Mouse (Mus musculus) spleen, postnatal 36 days (tissue): ENCODE measurements around the gene Htra3.

ENCODE experiments used
- DNase-seq, 2 experiments: peaks; one replicate each; pipeline ENCODE4 v3.0.0; 2022; ENCODE audit warnings: low spot score in 2 of 2, mixed read lengths in 1 of 2

Gene Htra3

DNA sequence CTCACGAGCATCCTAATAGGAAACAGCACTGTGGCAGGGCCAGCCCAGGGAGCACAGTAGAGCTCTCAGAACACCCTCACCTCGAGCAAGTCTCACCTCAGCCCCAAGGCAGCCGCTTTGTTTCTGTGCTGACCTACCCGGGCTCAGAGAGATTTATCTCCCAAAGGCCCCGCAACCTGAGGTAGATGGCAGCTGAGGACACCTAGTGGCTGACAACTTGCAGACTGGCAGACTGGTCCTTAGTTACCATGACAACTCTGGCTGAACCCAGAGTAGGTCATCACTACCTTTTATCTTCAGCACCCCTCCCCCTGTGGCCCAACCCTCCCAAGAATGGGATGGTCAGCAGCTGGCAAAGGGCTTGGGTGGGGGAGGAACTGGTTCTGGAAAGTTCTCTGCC, 16.2 kb upstream of the Htra3 start:
- no peak for DNase-seq

DNA sequence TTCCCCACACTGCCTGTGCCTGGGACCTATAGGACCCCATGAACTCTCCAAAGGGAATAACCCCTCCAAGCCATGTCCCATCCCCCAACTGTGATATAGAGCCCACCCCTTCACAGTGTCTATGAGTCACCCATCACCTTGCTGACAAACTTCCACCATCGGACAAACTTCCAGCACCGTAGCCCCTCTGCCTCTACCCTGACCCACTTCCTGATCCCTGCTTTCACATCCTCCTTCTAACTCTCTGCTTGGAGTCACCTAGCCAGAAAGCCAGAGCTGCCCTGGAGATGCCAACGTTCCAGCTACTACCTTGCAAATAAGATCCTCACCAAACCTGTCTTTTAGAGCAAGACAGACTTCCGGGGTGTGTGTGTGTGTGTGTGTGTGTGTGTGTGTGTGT, 14.1 kb upstream of the Htra3 start:
- DNase-seq = no peak

DNA sequence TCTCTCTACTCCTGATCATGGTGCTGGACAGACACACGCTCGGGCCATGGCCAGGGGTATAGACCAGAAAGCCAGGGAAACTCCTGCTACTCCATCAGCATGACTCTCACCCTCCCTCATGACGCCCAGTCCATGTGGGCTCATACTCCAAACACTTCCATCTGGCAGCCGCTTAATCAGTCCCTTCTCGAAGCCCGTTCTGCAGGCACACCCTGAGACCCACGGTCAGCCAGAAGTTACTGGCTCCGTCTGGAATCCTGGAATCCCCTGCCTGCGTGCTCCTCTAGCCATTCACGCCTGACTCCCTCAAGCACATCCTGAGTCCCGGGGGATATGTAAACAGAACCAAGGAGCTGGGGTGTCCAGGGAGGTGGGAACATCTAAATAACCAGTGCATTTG, 11.7 kb upstream of the Htra3 start:
- DNase-seq = no peak

DNA sequence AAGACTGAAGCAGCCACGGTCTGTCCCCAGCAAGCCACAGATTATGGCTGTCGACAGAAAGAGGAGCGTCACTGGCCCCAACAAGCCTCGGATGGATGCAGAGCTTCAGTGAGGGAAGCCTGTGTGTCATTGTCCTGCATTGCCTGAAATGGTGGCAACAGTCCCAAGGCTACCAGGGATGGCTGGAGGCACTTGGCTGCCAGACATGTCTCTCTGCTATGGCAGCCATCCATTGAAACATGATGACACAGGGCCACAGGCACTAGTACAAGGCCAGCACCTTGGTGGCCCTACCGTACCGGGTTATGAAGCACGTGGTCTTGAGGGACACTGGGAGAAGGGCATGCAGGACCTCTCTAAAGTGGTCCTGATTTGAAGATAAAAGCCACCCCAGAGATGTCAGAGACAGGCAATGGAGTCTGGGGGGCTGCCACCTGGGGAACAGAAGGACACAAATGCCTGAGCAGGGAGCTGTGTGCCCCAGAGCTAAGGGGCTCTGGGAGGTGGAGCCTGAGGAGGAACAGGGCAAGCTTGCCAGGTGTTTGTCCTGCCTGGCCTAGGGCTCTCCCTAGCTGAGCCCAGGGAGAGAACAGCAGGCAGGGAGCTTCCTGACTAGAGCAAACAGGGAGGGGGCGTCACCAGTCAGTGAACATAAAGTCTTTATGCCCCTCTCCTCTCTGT, 11.0 kb upstream of the Htra3 start:
- no peak for DNase-seq

DNA sequence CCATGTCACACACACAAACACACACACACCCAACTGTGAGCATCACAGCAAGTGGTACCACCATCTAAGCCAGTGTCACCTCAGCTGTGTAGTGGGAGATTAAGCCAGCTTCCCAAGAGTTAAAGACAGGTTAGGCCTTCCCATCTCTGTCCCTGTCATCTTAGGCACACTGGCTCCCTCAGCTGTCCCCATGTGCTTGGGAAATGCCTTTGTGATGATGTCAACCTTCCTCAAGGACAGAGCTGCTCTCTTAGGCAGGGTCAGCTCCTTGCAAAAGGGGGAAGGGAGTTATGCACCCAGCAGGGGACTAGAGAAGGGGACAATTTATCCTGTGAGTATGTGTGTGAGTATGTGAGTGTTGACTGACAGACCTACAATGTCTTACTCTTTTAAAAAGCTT, 9.8 kb upstream of the Htra3 start:
- DNase-seq = no peak

DNA sequence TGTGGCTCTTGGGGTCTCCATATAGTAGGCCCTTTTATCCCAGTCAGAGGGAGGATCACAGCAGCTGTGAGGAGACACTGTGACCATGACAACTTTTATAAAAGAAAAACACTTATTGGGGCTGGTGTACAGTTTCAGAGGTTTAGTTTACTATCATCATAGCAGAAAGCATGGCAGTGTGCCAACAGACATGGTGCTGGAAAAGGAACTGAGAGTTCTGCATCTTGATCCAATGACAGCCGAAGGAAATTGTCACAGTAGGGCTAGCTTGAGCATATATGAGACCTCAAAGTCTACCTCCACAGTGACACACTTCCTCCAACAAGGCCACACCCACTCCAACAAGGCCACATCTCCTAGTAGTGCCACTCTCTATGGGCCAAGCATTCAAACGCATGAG, 9.3 kb upstream of the Htra3 start:
- DNase-seq = peak in 1 of 2 experiments; percentile 21

DNA sequence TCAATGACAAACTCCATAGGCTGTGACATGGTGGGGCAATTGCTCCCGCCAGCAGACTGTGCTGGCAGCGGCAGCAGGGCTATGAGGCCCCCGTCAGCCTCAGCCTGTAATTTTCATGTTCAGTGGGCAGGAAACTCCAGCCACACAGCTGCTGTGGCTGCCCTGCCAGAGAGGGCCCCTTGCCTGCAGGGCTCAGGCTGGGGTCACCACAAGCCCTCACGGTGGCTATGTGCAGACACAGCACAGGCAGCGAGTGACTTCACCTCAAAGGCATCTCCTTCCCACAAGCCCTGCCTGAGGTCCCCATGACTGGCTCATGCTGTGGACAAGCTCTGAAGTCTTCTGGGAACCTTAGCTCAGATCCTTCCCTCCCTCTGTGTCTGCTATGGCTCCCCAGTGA, 7.5 kb upstream of the Htra3 start:
- no peak for DNase-seq

DNA sequence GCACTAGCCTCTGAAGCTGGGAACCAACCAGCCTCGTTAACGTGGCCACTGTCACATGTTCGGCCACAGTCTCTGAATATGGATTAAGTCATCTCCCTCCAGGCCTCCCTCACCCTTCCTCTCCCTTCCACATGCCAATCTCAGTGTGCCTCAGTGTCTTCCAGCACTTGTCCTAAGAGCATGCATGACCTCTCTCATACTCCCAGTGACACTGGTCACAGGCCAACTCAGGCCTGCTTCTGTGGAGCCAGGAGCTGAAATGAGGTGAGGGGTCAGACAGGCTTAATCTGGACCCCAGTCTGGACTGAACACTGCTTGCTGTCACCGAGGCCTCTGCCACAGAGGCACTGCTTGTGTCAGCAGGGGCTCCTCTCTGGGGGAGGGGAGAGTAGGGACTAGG, 6.8 kb upstream of the Htra3 start:
- DNase-seq = no peak

DNA sequence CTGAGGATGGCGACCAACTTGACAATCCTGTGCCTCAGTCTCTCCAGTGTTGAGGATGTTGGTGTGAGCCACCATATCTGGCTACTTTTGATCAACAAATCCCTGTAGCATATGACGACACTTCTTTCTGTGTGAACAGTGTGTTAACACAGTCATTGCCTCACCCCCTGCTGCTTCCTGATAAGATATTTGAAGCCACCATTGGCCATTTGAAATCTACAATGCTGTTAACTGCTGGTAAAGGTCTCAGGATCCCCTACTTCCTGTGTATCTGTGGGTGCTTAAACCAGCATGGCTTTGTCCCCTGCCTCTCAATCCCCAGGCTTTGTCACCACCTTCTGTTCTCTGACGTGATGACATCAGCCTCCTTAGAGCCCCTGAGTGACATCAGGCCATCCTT, 5.5 kb upstream of the Htra3 start:
- DNase-seq = no peak

DNA sequence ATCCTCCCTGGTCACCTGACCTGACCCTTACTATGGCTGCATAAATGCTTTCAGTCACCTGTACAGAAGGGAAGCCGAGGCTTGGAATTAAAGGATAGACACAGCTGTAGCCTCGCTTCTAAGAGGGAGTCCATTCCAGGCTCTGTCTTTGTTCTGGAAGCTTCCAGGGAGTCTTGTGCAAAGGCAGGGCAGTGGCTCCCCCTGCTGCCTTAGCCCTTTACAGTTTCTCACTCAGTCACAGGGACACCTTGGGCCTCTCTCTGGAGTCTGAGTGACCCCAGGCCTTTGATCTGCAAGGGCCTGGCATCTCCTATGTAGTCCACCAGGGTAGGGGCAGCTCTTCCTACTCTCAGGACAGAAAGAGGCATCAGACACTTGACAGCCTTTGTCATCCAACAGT, 1.4 kb upstream of the Htra3 start:
- DNase-seq = no peak

DNA sequence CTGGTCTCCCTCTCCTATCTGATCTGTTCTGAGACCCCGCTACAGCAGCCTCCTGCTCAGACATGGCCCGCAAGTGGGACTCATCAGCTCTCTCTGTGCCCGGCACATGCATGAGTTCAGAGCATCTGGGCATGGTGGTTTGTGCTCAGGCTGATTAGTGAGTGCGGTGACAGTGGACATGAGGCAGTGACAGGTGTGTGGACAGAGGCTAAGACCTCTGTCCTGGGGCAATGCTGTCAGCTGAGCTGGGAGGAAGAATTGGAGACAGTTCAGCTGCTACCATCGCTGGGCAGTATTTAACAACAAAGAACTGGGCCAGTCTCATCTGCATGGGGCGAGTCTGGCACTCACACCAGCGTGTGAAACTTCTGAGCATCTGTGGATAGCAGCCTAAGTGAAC, 2.6 kb downstream of the Htra3 start:
- no peak for DNase-seq

DNA sequence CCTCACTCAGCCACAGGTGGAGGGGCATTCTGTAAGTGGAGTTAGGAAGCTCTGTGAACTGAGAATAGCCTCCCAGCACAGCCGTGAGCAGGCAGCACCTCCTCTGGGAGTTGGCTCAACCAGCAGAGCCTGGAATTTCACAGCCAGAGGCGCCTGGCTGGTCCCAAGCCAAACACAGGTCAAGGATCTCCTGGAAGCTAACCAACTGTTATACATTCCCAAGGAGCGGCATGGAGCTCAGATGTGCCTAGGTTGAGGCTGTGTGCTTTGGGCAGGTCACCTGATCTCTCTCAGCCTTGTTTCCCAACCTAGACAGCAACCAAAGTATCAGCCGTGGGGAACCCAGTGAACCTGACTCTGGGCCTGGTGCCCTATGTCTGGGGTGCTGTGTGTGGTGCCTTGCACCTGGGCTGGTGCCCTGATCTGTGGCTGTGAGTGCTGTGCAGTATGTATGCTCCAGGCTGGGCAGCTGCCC, 5.5 kb downstream of the Htra3 start:
- no peak for DNase-seq

DNA sequence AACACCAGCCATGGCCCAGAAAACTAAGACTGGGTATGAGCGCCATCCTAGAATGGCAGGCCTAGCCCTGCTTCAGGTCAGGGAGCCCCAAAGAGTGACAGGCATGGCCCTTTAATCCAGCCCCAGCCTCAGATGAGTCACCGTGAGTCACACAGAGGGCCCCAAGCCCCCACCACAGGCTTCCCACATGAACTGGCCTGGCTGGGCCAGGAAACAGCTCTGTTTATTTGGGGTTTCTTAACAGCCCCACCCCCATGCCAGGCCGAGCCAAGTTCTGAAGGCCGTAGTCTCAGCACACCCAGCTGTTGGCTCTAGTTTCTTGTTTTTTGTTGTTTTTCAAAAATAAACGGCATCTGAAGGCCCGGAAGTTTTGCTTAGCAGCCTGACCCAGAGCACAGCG, 6.5 kb downstream of the Htra3 start:
- peak; percentile 31 to 35 for DNase-seq

DNA sequence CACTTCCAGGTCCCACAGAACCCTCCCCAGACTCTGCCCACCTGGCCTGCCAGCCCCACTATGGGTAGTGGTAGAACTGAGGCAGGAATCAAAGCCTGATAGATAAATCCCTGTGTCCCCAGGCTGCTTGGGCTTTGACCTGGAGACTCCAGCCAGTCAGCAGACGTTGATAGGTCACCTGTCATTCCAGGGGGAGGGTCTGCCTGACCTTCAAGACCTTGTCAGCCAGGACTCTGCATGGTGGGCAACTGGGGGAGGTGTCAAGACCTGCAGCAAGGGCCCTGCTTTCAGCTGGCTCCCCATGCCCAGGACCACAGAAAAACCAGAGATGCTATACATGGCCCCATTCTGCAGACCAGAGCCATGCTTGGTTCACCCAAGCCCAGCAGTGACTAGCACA, 7.0 kb downstream of the Htra3 start:
- DNase-seq = no peak

DNA sequence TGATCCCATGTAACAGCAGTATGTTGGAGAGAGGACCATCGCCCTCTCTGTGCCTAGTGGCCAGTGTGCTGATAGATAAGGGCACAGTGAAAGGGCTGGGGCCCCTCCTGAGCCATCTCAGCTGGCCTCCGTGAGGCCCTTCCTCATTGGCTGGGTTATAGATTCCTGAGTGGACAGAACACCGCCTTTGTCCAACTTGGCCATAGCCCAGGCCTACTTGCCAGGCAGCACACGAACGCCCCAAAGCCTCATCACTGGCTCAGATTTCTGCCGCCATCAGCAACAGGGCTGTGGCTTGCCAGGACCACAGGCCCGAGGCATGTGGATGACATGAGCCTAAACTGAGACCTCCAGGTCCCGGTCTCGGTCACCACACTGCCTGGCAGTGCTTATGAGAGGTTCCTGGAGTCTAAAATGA, 8.1 kb downstream of the Htra3 start:
- no peak for DNase-seq

DNA sequence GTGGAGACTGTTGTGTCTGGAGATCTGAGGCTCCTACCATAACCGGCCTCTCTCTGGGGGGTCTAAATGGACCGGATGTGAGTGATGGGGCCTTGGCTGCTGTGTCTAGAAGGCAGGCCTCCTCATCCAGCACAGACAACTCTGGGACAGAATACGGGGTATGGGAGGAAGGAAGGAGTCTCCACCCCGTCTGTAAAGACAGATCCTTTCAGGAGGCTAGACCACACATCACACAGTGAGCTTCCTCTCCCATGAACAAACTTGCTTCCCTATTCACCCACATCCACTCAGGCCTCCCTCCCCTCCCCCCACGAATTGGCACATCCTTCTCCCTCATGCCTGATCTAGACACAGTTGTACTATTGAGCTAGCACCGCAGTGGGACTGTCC, 9.2 kb downstream of the Htra3 start:
- DNase-seq = peak in 1 of 2 experiments; percentile 23

DNA sequence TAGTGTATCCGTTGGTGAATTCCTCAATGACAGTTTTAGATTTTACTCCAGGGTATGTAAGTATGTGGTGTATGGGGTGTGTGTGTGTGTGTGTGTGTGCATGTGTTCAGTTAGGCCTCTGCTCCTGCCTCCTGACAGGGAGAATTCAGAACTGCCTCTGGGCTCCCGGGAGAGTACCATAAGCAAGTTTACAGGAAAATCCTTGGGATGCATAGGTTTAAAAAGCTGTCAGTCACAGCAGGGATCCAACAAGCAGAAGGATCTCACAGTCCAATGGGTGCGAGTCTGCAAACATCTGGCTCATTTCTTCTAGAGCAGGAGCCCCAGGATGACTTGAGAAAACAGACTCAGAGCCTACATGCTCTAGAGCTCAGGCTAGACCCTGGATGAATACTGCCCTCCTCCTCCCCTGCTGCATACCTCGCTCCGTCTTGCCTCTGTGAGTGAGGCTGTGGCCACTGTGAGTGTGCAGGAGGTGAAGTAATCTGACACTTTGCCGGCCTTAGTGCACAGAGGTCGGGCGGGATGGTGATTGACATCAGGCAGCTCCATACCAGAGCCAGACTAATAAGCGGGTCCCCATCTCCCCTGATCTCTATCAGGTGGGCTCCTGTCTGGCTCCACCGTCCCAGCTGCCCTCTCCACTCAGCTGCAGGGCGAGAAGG, 9.7 kb downstream of the Htra3 start:
- DNase-seq = no peak

DNA sequence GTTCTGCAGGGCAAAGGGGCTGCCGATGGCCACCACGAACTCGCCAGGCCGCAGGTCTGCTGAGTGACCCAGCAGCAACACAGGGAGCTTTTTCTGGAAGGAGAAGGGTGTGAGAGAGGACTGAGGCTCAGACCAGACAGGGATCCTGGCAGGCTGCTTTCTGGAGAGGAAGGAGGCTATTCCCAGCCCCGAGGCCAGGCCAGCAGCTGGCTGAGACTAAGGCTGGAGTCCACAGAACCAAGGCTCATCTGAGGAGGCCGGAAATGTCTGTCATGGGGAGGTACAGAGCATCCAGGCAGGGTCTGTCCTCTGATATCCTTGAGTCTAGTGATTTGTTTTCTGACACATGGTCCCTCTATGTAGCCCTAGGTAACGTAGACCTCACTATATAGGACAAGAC, 13.4 kb downstream of the Htra3 start:
- no peak for DNase-seq

DNA sequence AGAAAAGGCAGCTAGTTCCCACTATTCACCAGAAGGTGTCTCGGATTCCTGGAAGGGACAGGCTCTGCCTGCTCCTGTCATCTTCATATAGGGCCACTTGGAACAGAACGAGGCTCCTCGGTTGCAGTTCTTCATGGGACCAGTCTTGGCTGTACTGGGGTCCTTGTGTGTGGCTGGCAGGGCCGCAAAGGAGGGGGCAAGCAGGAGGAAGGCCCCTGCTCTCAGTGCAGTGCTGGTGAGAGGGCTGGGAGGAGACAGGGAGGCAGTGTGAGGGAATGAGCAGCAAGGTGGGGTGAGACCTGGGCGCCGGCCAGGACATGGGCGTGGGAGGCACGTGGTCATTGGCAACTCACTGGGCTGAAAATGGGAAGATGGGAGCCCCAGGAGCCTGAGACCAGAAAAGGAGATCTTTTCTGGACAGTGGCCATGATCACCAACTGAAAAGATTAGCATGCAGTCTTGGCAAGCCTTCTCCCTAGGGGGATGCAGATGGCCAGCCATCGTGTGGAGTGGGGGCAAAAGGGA, 17.5 kb downstream of the Htra3 start:
- DNase-seq = no peak

DNA sequence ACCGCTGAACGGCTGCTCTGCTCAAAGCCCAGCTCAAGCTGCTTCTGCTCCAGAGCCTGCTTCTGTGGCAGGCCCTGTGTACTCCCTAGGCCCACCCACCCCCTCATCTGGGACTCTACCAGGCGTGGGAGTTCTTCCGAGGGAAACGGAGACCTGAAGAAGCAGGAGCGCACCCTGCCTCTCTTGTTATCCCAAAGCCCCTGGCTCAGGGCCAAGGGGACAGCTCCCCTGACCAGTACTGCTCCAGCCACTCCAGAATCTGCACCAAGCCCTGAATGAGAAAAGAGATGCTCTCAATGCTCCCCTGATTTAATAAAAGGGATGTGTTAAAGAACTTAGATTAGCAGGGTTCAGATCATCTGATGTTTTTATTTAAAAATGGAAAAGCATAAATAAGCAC, 18.4 kb downstream of the Htra3 start:
- no peak for DNase-seq

DNA sequence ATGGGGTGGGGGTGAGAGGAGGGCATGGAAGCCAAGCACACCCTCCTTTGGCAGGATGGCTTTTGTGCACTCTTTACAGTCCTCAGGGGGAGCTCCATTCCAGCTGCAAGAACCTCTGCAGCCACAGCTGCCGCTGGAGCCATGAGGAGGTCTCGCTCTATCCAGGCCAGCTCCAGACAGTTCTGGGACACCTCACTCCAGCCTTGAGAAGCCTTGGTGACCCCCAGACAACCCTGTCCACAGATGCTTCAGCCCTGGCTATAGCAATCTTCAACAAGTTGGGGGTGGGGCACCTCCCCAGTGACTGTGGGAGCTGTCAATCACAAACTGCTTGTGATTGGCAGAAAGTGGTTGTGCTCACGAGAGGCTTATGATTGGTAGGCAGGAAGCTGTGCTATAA, 20.1 kb downstream of the Htra3 start:
- no peak for DNase-seq

DNA sequence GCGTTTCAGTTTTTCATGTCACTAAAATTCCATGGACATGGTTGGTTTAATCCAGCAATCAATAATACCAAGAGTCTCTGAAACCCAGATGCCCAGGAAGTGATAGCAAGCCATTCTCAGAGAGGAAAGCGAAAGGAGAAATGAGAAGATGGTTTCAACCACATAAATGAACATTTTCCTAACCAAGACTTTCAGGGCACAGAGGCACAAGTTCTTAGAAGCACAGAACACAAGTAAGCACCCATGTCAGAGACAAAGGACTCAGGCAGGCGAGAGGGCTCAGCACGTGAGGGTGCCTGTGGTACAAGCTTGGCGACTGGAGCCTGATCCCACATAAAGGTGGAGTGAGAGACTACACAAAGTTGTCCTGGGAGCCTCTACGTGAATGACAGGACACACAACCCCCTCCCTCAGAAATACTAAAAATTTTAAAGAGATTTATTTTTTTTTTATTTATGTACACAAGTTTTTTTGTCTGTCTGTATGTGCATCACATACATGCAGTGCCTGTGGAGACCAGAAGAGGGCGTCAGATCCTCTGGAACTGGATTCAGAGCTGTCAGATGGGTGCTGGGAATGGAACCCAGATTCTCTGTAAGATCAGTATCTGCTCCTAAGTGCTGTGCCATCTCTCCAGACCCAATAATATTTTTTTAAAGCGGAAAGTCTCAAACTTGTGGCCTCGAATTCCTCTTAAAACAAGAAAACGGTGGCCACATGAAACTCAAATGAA, 23.7 kb downstream of the Htra3 start:
- DNase-seq = no peak
